Mouse (Mus musculus) kidney, adult 11 months (tissue): Measurements from ENCODE around the gene Rptor.

ENCODE experiments used
- DNase-seq: peaks from one replicate; pipeline ENCODE4 v3.0.0; 2022

The Rptor gene

DNA sequence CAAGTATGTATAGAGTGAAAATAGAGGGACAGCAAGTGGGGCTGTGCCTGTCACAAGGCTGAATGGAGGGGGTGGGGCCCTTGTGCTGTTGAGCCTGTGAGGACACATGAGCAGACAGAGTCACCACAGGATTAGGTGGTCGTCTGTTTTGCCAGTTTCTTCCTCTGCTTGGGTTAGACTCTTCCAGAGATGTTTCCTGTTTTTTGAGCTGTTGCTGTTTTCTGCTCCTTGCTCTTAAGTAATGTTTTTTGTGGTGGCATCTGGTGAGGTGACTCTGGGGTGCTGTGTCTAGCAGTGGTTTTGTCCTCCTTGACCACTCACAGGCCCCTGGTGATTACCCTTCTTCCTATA is 90.2 kb downstream of the Rptor start:
- no peak for DNase-seq

DNA sequence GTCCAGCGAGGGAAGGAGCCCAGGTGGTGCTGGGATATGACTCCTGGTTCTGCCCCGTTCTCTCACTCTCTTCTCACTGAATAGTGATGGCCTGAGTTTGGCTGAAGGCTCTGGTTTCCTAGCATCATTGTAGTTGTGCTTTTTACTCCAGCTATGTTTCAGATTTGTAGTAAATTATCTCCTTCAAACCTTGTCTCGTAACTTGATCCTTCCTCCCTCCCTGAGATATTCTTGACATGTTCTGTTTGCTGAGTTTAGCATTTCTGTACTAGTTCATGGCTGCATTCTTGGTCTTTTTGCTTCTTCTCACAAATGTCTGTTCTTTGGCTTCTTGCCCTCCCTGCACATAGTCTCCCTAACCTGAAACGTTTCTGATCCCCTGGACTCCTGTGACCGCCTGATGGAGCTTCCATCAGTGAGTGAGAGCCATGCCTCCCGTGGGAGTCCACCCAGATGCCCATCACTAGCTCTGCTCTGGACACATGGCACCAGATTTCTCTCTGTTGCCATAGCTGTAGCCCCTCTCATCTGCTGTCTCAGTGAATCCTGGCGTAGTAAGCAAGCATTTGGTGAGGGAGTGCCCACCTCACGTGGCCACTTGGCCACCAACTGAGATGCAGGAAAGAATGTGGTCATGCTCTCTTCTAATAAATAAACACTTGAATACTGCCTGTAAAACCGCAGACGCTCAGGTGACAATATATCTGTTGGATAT is 91.6 kb downstream of the Rptor start:
- DNase-seq: no peak

DNA sequence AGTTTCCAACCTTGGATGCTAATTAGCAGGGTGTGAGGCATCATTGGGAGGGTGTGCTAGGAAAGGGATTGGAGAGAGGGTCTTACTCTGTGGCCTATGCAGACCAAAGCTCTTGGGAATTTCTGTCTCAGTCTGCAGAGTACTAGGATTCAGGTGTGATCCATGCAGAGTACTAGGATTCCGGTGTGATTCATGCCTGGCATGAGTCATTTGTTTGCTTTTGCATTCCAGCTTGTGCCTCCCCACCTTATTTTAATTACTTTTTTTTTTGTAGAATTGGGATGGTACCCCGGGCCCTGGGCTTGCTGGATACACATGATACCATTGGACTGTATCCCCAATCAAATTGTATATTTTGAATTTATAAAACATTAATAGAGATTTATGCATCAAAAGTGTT is 93.7 kb downstream of the Rptor start:
- DNase-seq: no peak

DNA sequence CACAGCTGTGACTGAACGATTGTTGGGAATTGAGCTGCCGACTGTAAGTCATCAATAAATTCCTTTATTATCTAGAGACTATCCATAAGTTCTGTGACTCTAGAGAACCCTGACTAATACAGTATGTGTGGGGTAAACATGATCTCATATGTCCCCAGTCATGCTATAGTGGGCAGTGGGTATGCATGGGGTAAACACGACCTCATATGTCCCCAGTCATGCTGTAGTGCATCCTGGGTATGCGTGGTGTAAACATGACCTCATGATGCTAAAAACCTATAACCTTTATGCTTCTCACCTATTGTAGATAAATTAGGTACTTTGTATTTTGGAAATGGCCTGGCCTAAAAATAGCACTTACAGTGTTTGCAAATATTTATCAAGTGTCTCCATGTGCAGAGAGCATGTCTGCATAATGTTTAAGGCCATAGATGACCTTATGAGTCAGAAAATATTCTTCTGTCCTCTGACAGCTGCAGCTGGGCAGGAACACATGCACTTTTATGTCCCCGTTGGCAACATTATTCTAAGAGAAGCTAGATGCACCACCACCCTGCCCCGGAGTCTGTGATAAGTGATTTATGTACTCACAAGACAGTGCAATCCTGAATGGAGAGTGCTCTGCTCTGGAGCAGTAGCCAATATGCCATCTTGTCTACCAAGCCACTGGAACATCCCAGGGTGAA is 102.8 kb downstream of the Rptor start:
- no peak for DNase-seq

DNA sequence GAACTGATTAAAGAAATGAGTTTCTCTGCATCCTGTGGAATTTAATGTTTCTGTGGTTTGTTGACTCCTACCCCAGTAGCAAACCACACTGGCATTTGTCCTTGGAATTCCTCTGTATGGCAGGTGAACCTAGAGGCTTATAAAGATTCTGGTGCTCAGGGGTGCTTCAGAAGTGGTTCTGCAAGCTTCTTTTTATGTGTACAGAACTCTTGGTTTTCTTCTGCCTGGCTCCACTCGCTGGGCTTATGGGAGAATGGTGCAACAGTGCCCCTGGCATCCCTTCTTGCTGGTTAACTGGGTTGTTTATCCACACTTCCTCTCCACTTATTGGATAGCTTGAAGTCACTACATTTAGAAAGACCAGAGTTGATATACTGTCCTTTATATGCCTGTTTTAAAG is 104.6 kb downstream of the Rptor start:
- no peak for DNase-seq

DNA sequence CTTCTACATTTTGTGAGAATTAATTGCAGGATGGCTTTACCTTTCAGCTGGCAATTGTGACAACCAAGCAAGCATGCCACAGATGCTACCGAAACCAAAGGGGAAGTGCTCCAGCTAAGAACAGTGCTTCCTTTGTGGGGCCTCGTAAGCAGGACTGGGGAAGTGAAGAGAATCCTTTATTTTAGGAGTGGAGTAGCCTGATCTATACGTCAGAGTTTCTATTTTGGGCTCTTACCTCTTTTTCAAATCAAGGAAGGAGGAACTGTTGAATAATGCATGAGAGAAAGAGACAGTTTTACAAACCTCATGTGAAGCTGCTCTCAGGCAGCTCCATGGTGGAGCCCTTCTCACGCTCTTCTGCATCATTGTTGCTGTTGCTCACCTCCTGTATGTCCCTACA is 106.5 kb downstream of the Rptor start:
- DNase-seq: no peak

DNA sequence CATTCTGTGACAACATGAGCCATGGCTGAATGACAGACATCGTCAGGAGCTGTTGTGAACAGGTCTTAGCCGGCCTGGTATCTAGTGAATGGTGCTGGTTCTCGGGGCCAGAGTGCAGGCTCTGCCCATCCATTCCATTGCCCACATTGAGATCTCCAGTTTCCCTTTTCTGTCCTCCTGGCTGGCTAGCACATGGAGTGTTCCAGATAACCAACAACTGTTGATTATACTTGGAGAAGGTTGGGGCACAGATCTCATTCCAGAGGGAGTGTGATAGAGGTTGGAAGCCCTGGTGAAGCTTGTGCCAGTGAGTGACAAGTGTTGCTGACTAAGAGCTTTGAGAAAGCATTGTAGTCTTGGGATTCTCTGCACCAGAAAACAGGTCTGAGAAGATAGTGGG is 107.6 kb downstream of the Rptor start:
- DNase-seq: no peak

DNA sequence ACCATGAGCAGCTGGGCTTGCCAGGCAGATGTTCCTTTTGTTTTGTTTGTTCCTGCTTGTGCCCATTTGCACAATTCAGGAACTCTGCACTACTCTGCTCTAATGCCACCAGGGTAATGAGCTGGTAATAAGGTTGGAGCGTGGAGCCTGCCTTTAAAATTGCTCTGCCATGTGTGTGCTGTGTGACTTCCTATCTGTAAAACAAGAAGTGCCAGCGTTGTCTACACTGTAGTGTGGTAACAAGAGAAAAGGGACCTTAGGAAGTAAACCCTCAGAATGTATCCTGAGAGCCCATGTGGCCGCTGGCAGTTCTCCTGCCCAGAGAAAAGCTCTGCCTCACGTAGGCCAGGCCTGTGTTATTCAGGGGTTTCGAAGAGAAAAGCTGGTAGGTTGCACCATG is 108.1 kb downstream of the Rptor start:
- DNase-seq: no peak

DNA sequence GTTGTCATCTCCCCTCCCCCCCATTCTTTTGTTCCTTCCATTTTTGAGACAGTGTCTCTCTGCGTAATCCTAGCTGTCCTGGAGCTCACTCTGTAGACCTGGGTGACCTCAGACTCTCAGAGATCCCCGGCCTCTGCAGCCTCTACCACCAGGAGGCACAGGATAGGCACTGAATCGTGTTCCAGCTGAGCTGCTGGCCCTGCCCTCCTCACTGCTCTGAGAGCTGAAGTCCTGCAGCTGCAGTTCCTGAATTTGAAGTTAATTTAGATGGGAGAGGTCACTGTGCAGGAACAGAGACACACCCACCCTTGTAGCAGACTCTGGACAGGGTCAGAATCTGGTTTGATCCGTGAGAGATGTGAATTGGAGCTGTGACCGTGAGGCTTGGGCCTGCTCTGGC is 112.7 kb downstream of the Rptor start:
- DNase-seq: no peak

DNA sequence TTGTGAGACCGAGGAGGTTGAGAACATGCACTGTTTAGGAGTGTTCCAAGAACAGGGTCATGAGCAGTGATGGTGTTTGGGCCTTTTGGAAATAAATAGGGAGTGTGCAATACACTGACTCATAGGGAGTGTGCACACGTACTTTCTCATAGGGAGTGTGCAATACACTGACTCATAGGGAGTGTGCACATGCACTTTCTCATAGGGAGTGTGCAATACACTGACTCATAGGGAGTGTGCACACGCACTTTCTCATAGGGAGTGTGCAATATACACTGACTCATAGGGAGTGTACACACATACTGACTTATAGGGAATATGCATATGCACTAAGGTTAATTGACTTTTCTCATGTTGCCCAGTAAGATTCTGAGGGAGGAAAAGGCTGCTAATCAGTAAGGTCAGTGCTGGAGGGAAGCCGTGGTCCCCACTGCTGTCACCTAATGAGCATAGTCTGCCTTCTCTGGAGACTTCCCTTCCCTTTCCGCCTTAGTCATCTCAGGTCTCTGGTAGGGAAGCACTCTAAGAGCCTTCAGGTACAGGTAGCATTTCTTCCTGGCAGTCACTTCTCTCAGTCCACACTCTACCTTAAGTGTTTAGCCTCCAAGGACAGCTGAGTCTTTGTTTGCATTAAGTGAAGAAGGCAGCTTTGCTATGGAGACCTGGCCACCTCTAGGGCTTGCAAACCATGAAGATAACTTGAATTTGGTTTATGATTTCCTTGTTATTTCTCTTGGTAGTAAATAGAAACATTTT is 113.3 kb downstream of the Rptor start:
- no peak for DNase-seq

DNA sequence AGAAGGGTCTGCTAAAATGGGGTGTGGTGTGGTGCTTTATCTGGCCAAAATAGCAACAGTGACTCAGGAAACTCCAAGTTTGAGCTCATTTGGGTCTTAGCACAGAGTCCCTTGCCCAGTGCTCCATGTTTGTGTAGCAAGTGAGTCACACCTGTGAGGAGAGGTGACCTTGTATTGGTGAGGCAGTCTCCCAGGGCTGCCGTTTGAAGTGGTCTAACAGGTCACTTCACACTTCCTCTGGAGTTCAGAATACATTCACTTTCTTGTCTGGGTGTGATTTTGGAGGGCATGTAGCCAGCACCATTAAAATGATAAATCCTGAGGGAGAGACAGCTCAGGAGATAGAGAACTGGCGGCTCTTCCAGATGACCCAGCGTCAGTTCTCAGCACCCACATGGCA is 115.4 kb downstream of the Rptor start:
- no peak for DNase-seq

DNA sequence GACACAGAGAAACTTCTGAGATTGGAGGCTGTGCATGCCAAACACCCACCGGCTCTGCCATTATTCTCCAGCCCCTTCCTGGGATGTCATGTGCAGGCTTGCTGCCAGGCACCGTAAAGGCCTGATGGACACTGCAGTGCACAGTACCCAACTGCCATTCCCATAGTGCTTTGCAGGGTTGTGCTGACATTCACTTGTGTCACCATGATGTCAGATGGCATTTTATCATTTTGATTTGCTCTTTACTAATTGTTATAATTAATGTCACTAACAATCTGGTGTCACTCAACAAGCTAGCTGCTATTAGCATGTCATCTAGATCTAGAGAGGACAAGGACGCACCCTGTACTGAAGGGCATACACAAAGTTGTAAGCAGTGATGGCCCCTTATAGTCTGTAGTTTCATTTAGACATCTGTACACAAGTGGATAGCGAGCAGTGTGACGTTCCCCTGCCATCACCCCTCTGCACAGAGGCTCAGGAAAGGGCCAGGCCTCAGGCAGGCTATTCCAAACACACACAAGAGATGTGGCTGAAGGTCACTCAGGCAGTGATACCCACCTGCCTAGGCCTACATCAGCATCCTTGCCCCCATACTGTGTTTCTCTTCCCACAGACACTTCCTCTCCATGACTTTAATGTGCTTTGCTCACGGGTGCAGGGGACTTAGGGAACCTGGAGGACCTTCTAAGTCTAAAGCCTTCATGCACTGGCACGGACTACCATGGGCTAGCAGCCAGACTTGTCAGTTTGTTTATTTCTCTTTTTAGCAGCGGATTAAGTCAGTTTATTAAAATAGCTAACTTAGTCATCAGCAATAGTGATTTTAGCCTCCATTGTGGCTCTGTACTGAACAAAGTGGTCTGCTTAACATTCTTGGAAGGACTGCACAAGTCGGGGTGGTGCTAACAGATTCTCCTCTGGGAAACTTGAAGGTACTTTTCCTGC is 117.7 kb downstream of the Rptor start:
- DNase-seq: no peak

DNA sequence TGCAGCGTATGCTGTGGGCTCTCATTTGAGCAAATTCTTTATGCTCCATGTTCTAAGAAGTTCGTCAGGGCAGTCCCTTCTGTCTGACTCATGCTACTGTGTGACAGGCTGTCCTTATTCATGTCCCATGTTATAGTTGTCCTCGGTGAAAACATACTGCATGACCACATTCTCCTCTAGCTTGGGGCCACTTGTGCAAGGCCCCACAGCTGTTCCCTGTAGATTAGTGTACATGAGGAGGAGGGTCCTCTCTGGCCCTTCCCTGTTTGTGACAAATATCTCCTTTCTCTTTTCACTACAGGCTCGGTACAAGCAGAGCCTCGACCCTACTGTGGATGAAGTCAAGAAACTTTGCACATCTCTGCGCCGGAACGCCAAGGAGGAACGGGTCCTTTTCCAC is 122.0 kb downstream of the Rptor start:
- DNase-seq: no peak

DNA sequence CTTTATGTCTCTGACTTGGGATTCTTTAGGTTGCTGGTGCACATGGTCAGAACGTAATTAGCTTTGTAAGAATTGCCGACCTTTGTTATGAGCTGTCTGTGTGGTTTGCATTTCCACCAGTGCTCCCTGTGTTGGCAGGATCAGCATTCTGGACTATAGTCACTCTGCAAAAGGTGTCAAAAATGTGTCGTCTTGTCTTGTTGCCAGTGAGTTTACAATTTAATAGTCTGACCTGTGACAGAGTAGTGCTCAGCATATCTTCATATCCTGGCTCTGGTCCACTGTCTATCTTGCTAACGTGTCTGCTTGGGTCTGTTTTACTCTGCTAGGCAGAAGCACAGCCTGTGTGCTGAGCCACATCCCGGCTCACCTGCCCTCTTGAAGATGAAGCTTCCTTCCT is 128.7 kb downstream of the Rptor start:
- no peak for DNase-seq

DNA sequence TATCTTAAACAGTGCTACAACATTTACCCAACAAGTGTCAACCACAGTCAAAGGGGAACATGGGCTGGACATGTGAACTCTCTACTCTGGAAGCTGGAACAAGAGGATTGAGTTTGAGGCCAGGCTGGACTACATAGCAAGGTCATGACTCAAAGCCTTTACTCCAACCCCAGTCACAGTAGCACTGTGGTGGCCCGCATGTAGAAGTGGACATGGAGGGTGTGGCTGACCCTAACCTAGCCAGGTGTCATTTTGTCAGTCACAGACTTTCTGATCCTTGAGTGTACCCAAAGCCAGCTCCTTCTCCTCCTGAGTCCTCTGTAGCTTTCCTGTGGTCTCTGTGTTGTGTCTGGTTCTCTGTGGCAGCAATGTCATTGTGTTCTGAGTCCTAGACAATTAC is 129.7 kb downstream of the Rptor start:
- no peak for DNase-seq

DNA sequence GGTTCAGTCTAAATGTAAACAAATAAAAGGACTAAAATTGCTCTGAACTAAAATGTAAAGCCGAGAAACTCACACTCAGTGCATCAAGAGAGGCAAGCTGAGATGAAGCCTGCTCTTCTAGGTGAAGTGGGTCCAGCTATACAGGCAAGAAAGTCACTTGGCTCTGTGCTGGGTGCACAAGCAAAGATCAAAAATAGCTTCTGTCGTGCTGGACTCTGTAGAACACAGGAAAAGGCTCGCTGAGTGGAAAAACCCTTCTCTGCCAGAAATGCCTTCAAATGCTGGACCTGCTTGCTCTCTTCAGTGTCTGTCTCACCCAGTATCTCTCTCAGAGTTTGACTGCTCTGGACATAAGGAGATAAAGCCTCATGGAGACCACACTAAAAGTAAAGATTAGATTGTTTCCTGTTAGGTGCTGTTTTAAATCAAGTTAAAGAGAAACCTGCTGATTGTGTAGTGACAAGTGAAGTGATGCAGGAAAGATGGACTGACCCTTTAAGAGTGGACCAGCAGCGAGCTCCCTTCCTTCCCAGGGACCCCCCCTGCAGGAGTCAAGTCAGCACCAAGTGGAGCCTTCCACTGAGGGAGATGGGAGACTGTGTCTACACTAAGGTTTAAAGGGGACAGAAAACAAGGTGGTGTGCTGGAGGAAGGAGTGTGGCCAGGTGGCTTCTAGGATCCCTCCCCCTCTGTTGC is 130.4 kb downstream of the Rptor start:
- DNase-seq: no peak

DNA sequence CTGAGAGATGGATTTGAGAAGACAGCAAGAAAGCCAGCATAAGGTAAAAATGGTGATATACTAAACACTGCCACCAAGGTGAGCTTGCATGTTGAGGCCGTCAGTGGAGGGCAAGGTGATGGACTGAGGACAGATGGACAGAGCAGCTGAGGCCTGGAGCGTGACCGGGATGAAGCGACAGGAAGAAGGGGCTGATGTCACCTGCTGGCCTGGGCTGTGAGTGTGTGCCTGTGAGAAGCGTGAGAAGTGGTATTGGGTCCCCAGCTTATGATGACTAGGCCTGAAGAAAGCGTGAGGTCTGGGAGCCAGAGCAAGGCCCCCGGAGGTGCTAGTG is 130.9 kb downstream of the Rptor start:
- no peak for DNase-seq

DNA sequence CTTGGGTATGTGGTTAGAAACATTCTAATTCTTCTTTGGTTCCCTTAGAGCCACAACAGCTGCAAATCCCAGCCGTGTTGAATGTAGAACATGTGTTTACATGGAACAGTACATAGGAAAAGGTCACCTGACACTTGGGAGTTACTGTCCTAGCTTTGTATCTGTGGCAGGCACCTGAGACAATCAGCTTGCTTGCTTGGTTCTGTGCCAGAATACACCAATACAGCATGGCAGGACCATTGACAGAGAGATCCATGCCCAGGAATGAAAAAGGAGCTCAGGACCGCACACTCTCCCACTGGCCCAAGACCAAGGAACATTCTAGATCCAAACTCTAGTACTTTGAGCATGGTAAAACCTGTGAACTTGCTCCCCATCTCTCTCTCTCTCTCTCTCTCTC is 132.4 kb downstream of the Rptor start:
- DNase-seq: no peak

DNA sequence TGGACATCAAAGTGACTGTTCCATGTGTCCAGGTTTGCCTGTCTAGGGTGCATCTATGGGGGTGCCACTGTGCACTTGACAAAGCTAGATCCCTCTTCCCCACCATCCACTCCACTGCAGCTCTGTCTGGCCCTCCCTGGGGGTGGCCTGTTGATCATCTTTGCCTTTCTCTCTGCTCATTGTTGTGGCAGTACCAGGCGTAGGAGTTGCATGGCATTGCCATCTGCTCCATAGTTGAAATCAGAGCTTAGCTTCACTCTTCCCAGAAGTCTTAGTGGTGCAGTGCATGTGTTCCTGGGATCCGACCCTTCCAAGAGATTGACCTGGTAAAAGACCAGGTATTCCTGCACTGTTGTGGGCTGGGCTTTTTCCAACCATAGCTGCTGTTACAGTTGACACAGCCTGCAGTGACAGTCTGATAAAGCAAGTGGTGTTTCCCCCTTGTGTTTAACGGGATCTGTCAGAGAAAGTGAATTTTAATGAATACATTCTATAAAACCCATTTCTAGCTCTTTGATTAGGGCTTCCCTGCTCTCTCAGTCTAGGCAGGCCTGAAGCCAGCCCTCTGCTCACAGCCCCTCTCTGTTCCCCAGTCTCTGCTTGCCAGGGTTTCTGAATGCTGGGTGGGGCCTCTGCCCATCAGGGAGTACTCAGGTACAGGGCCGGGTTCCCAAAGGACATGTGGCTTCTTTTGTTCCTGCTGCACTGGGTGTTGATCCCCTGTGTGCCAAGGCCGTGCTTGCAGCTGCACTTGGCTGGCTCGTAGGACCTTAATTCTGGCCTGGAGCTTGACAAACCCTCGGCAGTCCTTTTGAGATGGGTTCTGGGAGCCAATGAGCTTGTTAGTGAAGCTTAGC is 136.5 kb downstream of the Rptor start:
- no peak for DNase-seq

DNA sequence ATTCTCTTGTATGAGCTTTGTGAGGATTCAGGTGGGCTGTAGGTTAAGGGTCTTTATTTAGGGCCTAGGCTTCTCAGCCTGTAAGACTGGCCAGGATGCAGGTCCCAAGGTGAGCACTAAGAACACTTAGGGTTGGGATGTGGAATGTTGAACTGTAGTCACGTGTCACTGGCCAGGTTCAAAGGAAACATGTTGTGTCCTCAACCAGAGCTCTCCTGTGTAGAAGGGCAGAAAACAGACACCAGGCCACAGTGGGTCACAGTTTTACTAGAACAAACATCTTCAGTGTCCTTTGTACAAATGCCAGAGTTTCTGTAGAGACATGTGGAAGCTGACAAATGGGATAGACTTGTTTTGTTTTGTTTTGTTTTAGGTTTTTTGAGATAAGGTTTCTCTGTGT is 138.7 kb downstream of the Rptor start:
- peak; percentile 34 for DNase-seq

DNA sequence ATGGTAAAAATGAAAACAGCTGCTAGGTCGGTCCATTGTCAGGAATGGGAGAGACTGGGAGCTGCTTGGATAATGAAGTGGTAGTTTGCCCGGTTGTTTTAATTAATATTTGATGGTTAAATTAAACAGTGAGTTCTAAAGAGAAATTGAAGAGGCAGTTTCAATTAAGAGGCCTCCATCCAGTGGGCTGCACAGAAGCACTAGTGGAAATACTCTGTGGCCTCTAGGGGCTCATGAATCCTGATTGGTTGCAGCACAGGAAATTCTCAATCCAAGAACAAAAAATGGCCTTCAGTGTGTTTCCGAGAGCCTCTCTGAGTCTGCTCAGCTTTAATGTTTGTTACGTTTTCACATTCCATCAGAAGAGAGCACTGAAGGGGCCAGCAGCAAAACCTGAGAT is 141.7 kb downstream of the Rptor start:
- DNase-seq: no peak

DNA sequence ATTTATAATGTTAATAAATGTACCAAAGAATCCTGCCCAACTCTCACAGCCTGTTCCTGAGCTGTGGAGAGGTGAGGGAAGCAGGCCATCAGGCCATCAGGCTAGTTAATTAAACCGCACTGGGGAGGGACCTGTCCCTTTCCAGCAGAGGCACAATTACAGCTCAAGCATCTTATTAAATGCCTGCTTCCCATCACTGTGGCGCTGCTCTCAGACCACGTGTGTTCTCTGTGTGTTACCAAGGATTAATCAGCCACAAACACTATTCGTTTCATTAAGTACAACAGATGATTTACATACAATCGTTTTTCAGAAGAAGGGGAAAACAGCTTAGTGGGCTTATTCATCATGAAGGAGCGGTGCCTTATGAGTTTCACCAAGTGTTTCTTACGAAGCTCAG is 142.6 kb downstream of the Rptor start:
- DNase-seq: no peak
